Mouse (Mus musculus): ENCODE data around the gene 4930412O13Rik. TPM values are rescaled to one million over a fixed set of nuclear protein-coding genes. Genes with fewer than 3 reads are reported as not detected.

The 4930412O13Rik gene
- total RNA-seq, 1 experiment from 2014 or later, result 2.6 TPM

- DNase-seq, result no peak
Measured at GRCm38 (mm10) chr2:9880271-9880670, 781 bp upstream of the 4930412O13Rik start.

DNA sequence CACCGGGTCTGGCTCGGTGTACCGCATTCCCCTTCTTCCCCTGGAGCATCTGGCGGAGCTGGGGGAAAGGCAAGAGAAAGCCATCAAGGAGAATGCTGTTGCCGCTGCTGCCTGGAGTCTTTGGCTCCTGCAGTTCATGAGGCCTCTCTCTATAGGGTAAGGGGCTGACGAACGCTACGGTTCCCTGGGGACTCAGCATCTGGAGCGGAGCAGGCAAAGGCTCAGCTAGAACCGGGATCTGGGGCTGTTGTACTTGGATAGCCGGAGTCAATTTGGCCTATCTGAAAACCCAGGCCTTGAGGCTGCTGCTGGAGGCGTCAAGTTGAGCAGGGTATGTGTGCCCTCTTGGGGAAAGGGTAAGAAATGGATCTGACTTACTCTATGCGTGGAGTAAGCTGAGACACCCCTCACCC lies 565 bp downstream of the 4930412O13Rik start:
- no peak for DNase-seq

- DNase-seq, result peak; percentile 50
Measured at GRCm38 (mm10) chr2:9882371-9882925, 1.4 kb downstream of the 4930412O13Rik start.

- DNase-seq, result no peak
Measured at GRCm38 (mm10) chr2:9882926-9883802, 2.1 kb downstream of the 4930412O13Rik start.

DNA sequence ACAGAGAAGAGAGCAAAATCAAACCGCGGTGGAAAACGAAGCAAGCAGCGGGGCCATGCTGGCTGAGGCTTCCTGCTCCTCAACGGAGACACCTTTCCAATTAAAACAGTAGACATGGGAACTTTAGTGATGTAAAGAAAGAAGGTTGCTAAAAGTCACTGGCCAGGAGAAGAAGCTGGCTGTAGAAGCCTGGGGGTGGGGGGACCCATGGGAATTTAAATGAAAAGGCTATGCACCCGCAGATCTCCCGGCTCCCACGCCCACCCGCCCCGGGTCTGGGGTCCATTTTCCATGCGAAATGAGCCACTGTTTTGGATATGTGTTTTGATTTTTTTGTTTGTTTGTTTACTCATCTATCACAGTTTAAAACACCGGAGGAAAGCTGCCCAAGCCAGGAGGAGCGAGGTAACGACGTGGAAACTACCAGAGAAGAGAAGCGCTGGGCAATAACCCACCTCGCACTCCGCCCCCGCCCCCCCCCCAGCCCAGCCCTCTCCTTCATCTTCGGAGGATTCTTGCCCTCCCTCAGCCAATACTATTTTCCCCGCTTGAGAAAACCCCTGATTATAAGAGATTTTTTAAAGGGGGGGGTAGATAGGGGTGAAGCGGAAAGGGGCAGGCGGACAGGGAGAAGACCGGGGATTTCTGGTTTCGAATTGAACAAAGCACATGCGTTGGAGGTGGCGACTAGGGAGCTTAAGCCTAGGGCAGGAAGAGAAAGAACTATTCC lies 2.9 kb downstream of the 4930412O13Rik start:
- no peak for DNase-seq

DNA sequence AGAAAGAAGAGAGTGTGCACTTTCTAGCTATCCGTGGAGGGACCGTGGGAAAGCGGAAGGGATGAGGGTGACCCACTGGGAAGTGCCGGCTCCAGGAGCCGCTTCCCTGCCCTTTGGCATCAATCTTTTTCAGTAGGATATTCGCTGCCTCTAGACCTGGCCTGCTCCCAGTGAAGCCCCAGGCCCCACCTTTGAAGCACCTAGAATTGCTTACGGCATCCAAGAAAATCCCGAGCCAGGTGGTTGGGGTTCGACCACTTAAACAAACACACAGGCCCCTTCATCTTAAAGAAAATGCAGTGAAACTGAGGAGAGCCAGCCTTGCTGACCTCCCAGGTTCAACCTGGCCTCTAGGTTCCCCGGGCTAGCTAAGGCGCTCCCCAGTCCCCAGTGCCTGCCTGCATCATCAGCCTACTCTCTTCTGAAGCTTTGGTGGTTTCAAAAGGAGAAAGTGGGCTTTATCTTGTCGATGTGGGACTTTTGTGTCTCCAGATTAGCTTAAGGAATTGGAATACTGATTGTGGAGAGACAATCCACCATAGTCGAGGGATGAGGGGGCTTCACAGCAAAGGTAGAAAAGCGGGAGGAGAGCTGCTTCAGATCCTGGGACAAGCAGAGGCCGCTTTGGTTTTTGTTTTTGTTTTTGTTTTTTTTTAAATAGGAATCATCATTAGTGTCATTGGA lies 3.6 kb downstream of the 4930412O13Rik start:
- DNase-seq, result no peak

DNA sequence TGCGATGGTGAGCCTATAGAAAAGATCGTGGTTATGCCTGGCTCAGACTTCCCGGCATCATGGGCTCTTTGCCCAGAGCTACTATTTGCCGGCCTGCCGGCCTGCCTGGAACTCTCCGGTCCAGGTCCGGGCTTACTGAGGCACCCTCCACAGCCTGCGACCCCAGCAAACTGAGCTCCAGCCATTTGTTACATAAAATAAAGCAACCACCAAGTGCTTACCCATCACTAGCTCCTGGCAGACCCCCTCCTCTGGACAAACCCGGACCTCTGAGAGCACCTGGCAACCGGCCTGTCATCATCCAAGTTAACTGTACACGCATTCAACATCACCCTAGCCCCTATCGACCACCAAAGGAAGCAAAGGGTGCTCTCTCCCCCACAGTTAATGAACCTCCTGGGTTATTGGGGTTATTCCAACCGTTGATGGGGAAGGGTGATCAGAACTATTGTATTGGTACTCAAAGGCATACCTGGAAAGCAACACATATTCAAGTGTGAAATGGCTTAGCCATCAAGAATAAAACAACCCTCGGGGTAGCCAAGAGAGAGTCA lies 4.2 kb downstream of the 4930412O13Rik start:
- DNase-seq, result no peak

DNA sequence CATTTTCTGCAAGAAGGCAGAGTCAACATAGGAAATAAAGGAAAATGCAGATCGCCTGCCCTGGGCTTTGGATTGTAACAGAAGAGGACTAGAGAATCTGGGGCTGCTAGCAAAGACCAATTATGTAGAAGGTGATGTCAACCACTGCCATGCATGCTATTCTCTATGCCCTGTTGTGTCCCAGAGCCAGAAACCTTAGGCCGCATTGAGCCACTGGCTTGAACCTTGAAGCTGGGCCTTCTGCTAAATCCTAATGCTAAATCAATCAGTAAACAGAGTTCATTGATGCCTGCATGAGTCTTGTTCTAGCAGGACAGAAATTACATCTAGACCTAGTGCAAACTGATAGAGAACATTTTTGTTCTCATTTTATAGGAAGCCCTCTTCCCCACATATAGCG lies 5.0 kb downstream of the 4930412O13Rik start:
- no peak for DNase-seq

GRCm38 (mm10) chr2:9886921-9887610 lies 6.0 kb downstream of the 4930412O13Rik start:
- no peak for DNase-seq

DNA sequence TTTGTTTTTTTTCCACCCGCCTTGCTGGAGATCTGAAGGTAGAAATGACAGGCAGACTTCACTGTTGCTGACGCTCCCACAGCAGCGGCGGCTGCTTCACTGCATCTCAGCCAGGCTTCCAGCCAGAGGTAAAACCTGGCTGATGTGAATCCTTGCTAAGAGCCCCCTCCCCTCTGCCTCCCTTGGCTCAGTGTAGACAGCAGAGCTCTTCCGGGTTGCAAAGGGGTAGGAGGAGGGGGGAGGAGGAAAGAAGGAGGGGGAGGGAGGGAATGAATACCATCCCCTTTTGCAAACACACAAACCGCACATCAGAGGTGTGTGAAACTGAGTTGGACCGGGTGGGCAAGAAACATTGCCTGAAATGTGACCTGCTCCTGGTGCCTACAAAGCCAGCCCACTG lies 6.6 kb downstream of the 4930412O13Rik start:
- DNase-seq, result no peak

GRCm38 (mm10) chr2:9888913-9889650 lies 8.0 kb downstream of the 4930412O13Rik start, which contains the start of gene 9230102O04Rik:
Gene 9230102O04Rik (minus strand): TSS chr2:9889540.
- DNase-seq, result no peak

GRCm38 (mm10) chr2:9889651-9890183 lies 8.7 kb downstream of the 4930412O13Rik start, which contains the start of gene Gata3:
Gene Gata3 (minus strand): TSS chr2:9890034.
- no peak for DNase-seq

GRCm38 (mm10) chr2:9890251-9890650 lies 9.2 kb downstream of the 4930412O13Rik start:
- DNase-seq, result no peak

DNA sequence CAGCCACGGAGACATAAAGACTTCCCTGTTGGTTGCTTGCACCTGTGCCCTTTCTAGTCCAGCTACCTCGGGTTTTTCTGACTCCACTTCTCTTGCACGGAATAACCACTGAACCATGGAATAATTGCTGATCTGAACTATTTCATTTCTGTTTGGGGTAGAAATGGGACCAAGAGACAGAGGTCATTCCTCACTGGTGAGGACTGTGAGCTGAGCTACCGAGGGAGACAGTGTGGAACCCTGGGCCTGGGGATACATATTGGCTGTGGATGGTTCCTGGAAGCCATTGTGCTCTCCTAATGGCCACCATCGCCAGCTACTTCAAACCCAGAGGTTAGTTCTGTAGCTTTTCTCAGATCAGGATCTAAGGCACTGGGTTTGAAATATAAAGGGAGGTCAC lies 9.9 kb downstream of the 4930412O13Rik start:
- no peak for DNase-seq

DNA sequence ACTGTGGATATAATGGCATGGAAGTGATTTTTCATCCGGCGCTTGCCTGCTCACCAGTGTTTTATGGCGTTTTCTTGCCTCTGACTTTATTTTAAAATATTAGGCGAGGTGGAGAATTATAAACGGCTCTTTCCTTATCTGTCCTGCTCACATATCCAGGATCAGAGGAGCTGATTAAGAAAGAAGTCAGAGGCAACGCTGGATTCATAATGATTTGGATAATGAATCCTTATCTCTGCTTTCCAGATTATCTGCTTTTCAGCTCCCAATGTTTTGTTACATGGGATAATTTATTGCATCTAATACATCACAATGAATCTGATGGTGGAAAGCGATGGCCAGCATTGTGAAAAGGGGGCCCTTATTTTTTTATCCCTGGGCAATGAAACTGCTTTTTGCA lies 11.5 kb downstream of the 4930412O13Rik start:
- DNase-seq, result no peak

DNA sequence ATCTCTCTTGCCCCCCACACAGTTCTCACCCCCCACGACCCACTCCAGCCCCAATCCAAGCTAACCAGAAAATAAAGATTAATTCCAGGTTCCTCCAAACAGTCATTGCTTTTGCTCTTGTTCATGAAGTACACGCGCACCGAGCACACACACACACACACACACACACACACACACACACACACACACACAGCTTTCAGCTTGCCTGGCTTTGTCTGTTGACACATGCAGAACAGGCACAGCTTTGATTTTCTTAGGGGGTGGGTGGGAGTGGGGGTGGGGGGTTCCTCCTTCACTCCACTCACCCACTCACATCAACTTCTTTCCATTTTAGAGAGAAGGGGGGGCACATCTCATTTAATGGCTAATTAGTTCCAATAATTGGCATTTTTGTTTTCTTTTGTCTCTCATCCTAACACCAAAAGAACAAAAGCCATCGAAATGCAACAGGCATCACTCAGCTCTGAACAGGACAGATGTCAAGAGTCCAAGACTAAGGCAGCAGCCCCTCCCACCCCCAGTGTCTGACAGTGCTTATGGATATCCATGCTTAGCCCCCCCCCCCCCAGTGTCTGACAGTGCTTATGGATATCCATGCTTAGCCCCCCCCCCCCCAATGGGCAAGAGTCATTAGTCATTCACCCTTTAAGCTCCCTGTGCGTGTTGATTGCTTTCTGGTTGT lies 12.4 kb downstream of the 4930412O13Rik start:
- no peak for DNase-seq

GRCm38 (mm10) chr2:9894836-9895593 lies 14.0 kb downstream of the 4930412O13Rik start:
- DNase-seq, result no peak

GRCm38 (mm10) chr2:9896097-9896770 lies 15.2 kb downstream of the 4930412O13Rik start:
- DNase-seq, result no peak

Measured in adrenal gland, postnatal 25 days (tissue).